Mouse (Mus musculus) 416B (cell line): ENCODE measurements around the gene Taf4.

Experiments
- DNase-seq: peaks from one replicate; pipeline ENCODE4 v3.0.0; 2011; ENCODE audit warnings: low read depth

The Taf4 gene

GRCm38 (mm10) chr2:179937091-179937490 is 39.4 kb downstream of the Taf4 start:
- DNase-seq: peak; percentile 75

DNA sequence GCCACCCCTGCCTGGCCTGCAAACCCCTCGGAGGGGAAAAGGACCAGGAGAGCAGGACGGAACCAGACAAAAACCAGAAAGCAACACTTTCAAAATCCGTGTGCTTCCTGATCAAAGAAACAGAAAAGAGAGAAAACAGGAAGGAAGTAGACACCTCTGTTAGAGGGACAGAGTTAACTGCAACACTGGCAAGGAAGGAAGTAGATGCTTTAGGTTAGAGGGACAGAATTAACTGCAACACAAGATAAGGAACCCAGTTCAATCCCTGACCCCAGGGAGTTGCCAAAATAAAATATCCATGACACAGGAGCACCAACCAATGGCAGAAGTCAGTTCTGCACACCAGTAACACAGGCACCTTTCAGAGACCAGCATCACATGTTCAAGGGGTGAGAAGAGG is 42.3 kb downstream of the Taf4 start:
- peak; percentile 54 for DNase-seq

DNA sequence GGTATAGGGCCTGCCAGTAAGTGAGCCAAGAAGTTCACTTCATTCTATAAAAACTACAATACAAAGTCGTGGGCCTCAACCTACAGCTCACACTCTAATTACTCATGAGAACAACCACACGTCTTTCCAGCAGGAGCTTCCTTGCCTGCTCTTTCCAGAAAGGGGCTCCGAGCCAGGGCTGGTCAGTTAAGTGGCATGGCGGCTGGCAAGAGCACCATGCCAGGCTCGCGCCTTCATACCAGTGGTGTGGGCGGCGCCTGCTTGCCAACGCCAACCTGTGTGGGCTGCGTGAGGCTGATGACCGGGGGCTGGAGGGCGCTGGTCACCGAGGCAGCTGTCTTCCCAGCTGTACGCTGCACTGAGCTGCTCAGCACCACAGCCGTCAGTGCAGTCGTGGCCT is 44.7 kb downstream of the Taf4 start:
- no peak for DNase-seq

DNA sequence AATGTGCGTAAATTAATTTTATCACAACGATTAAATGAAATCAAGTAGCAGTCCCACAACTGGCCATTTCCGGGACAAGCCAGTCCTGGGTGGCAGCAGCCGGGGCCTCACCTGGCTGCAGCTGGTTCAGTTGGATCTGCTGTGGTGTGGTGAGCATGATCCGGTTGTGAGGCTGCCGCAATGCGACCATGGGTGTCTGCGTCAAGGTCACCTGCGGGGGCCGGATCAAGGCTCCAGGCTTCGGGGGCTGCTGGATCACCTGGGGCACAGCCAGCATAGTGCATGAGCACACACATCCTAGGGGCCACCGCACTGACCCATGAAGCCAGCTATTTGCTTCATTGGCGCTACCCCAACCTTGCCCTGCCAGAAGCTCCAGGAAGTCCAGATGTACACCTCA is 47.3 kb downstream of the Taf4 start:
- no peak for DNase-seq

DNA sequence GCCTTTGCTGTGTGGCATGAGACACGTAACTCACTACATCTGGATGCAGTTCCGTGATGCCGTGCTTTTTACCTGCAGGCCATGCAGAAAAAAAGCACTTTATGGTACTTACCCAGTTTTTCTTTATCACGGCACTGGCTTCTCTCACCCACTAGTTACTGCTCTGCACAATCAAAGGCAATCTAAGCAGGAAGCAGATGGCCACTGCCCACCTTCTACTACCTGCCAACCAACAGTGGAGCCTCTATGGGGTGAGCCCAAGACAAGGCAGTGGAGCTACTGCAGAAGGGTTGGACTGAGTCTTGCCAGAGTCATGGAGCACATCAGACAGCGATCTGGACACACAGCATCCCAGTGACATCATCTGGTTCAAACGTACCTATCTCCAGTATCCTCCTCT is 52.4 kb downstream of the Taf4 start:
- no peak for DNase-seq

- peak; percentile 37 for DNase-seq
Observed at GRCm38 (mm10) chr2:179921021-179921653, 55.3 kb downstream of the Taf4 start.

DNA sequence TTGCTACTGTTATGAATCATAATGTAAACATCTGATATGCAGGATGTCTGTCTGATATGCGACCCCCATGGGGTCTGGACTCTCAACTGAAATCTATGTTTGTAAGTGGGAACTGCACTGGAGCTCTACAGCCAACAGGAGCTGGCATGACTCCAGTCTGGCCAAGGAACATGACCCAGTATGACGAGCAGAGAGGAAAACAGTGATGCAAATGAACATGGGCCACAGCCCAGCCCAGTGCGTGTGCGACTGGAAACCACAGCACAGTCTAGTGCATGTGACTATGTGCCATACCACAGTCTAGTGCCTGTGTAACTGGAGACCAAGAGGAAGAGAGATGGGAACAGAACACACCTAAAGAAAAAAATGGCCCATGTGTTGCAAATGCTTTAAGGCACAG is 56.4 kb downstream of the Taf4 start:
- peak; percentile 79 for DNase-seq

DNA sequence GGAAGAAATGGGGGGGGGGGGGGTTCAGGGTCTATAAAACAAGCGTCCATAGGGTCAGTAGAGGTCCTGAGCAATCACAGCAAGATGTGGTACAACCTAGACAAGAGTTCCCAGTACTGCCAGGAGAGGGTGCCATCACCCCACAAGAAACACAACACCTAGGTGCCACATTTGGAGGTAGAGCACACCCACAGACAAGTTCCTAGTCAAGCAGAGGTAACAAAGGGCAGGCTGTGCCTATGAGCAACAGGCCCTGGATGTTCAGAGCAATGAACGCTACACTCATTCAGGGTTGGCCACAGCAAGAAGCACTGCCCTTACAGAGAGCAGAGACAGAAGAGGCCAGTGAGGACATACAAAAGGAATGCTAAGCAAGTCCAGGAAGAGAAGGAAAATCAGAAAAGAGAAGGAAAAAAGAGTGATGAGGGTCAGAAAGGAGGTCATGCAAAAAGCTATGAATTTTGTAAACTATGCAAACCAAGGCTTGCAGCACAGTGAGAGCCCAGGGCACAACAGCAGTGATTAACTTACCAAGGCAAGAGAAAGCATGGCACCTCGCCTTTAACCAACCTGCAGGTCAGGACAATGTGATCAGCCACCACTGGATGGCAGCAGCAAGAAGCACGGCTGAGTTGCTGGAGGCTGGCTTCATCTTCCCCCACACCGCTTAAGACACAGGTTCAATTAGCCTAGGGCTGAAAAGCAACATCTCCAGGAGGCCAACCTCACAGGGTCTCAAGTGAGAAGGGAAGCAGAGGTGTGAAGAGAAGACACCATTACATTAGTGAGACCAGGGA is 59.4 kb downstream of the Taf4 start:
- DNase-seq: peak; percentile 82

DNA sequence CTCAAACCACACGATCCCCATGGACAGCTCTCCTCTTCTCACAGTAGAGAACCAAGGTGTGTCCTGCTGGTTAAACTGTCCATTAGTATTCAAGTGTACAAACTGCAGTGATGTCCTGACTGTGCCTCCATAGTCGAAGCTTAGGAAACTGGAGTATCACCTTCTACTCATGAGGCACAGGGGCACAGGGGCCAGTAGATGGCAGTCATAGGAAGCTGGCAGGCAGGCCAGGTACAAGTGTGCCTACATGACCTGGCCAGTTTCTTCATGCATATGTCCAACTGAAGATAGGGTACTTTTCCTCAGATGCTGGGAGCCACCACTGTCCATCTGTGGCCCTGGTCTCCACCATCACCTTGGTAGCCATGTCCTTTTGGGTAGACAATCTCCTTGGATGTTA is 62.2 kb downstream of the Taf4 start:
- DNase-seq: peak; percentile 27

DNA sequence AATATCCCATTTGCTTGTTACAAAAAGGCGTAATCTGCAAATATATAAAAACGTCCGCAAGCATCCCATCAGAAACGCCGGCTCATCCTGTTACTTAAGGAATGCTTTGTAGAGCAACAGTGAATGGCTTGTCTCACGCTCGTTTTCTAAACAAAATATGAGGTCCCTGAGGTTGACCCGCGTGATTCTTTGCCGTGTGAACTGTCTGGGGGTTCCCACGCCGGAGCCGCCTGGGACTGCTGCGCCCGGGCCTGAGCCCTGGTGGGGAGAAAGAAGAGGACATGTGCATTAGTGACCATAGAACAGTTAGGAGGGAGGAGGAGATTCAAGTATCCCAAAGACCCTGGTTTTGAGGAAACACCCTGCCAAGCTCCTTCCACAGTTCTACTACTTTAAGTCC is 63.1 kb downstream of the Taf4 start:
- DNase-seq: no peak

- DNase-seq: no peak
Observed at GRCm38 (mm10) chr2:179912911-179913310, 63.5 kb downstream of the Taf4 start.

- DNase-seq: no peak
Observed at GRCm38 (mm10) chr2:179896949-179897348, 79.5 kb downstream of the Taf4 start.

GRCm38 (mm10) chr2:179891048-179891447 is 85.4 kb downstream of the Taf4 start:
- DNase-seq: no peak

- no peak for DNase-seq
Observed at GRCm38 (mm10) chr2:179884561-179884960, 91.9 kb downstream of the Taf4 start.

GRCm38 (mm10) chr2:179877551-179878215 is 98.8 kb downstream of the Taf4 start:
- DNase-seq: peak; percentile 58

GRCm38 (mm10) chr2:179875147-179875546 is 101.3 kb downstream of the Taf4 start:
- peak; percentile 82 for DNase-seq

DNA sequence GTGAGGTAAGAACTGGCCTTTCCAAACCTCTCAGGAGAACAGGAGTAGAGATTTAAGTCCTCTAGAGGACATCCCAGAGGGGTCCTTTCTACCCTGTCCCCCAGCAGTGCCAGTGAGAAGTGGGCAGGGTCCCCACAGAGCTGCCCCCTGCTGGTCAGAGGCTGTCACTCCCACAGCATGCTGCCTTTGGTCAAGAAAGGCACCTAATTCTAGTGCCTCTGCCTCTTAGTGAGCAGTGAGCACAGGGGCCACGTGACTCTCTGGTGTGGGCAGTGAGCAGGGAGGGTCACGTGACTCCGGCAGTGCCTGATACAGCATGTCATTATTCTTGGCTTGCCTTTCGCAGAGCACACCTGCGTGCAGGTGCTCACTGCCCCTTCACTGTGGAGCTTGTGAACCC is 103.1 kb downstream of the Taf4 start:
- peak; percentile 41 for DNase-seq

- peak; percentile 43 for DNase-seq
Observed at GRCm38 (mm10) chr2:179872724-179873123, 103.7 kb downstream of the Taf4 start.

DNA sequence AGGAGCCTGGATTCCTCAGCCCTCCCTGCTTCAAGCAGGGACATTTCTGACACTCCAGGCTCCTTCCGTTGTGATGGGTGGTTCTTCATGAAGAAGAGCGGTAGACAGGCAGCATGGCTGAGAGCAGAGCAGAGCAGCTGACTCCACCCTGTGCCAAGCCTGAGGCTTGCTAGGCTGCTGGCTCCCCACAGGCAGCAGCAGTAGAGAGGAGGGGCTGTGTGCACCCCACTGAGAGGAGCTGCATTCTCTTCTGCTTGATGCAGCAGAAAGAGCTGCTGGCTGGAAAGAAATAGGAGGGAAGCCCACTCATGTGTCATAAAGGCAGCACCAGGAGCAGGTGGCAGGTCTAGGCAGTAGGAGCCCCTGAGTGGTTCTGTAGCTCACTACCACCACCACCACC is 106.6 kb downstream of the Taf4 start:
- DNase-seq: no peak

DNA sequence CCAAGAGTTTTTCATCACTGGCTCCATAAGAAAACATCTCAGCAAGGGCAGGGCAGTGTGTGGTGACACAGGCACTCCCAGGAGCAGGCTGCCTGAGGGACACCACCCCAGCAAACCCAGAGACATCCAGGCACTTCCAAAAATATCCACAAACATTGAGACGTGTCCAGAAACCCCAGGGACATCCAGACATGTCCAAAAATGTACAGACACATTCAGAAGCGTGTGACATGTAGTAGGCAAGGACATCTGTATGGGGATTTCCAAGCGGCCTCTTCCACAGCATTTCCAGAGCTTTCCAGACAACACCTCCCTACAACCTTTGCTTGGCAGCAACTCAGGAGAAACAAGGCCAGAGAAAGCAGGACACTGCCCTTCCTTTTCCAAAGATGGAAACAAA is 108.8 kb downstream of the Taf4 start:
- no peak for DNase-seq

- DNase-seq: peak; percentile 13
Observed at GRCm38 (mm10) chr2:179865097-179865496, 111.3 kb downstream of the Taf4 start.

- peak; percentile 17 for DNase-seq
Observed at GRCm38 (mm10) chr2:179863266-179863665, 113.2 kb downstream of the Taf4 start.

DNA sequence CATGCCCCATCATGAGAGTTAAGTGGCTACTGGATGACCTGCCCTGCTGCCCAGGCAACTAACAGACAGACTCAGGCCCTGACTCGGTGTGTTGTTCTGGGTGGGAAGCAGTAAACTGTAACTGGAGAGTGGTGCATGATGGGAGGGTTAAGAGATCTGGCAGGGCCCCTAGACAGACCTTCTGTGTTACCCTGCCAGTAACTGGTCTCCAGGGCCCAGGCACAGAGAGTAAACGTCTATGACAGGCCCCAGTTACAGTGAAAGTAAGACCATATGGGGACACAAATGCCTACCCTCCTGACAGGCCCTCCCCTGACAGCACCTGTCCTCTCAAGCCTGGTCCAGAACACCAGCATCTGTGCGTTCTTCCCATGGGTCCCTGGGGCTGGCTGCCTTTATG is 113.8 kb downstream of the Taf4 start:
- no peak for DNase-seq
